Mouse (Mus musculus): ENCODE measurements around the gene Hoxd9. TPM values are rescaled to one million over a fixed set of nuclear protein-coding genes. Genes with fewer than 3 reads are reported as not detected.

Gene Hoxd9
- polyA plus RNA-seq, 1 experiment: 0.75 TPM

GRCm38 (mm10) chr2:74693432-74693827 lies 4.1 kb upstream of the Hoxd9 start:
- TF ChIP-seq CTCF (IDR thresholded peaks at IDR 0.05; ENCODE audit: low read depth, low read length) (no peak), EP300 (IDR thresholded peaks at IDR 0.05; ENCODE audit: insufficient read depth, low read depth, low read length) (no peak), POLR2A (IDR thresholded peaks at IDR 0.05; ENCODE audit: insufficient read depth, low read length) (no peak)
- no peaks in the 10 kb centered on the region for H3K4me1 ChIP-seq (ENCODE audit: control insufficient read depth, insufficient read depth, low read length)
- H3K9me3 ChIP-seq (replicated peaks; ENCODE audit: control insufficient read depth, insufficient read depth, low read length, poor library complexity, severe bottlenecking): no peaks in the 10 kb centered on the region
- peaks cover 65% of the 10 kb centered on the region for H3K27me3 ChIP-seq (ENCODE audit: control insufficient read depth, insufficient read depth, low read length, poor library complexity, severe bottlenecking)
- no peaks in the 10 kb centered on the region for H3K36me3 ChIP-seq (ENCODE audit: control insufficient read depth, insufficient read depth, low read length, poor library complexity, severe bottlenecking)
- H3K9ac ChIP-seq (ENCODE audit: low read depth, poor library complexity, severe bottlenecking): no peak overlapping the region
- no peak overlapping the region for H3K27ac ChIP-seq (ENCODE audit: insufficient read depth, low read length)
- H3K4me3 ChIP-seq (ENCODE audit: low read depth, low read length): no peak overlapping the region

GRCm38 (mm10) chr2:74694066-74694465 lies 3.5 kb upstream of the Hoxd9 start:
- Histone ChIP-seq H3K27me3 (ENCODE audit: control insufficient read depth, insufficient read depth, low read length, poor library complexity, severe bottlenecking) (peaks cover 69% of the 10 kb centered on the region), H3K27ac (ENCODE audit: insufficient read depth, low read length) (no peak overlapping the region), H3K36me3 (ENCODE audit: control insufficient read depth, insufficient read depth, low read length, poor library complexity, severe bottlenecking) (no peaks in the 10 kb centered on the region), H3K4me3 (ENCODE audit: low read depth, low read length) (no peak overlapping the region), H3K9me3 (replicated peaks; ENCODE audit: control insufficient read depth, insufficient read depth, low read length, poor library complexity, severe bottlenecking) (no peaks in the 10 kb centered on the region), H3K9ac (ENCODE audit: low read depth, poor library complexity, severe bottlenecking) (no peak overlapping the region), H3K4me1 (ENCODE audit: control insufficient read depth, insufficient read depth, low read length) (no peaks in the 10 kb centered on the region)
- no peak for TF ChIP-seq POLR2A (IDR thresholded peaks at IDR 0.05; ENCODE audit: insufficient read depth, low read length)
- TF ChIP-seq EP300 (IDR thresholded peaks at IDR 0.05; ENCODE audit: insufficient read depth, low read depth, low read length): no peak
- peak; percentile 51 for TF ChIP-seq CTCF (IDR thresholded peaks at IDR 0.05; ENCODE audit: low read depth, low read length)

- Histone ChIP-seq H3K27ac (ENCODE audit: insufficient read depth, low read length) (no peak overlapping the region), H3K4me1 (ENCODE audit: control insufficient read depth, insufficient read depth, low read length) (no peaks in the 10 kb centered on the region), H3K36me3 (ENCODE audit: control insufficient read depth, insufficient read depth, low read length, poor library complexity, severe bottlenecking) (no peaks in the 10 kb centered on the region), H3K4me3 (ENCODE audit: low read depth, low read length) (no peak overlapping the region), H3K9me3 (replicated peaks; ENCODE audit: control insufficient read depth, insufficient read depth, low read length, poor library complexity, severe bottlenecking) (no peaks in the 10 kb centered on the region), H3K27me3 (ENCODE audit: control insufficient read depth, insufficient read depth, low read length, poor library complexity, severe bottlenecking) (peaks cover 69% of the 10 kb centered on the region), H3K9ac (ENCODE audit: low read depth, poor library complexity, severe bottlenecking) (no peak overlapping the region)
- TF ChIP-seq POLR2A (IDR thresholded peaks at IDR 0.05; ENCODE audit: insufficient read depth, low read length) (no peak), CTCF (IDR thresholded peaks at IDR 0.05; ENCODE audit: low read depth, low read length) (no peak)
Measured at GRCm38 (mm10) chr2:74695383-74695782, 2.1 kb upstream of the Hoxd9 start.

- no peak overlapping the region for H3K9ac ChIP-seq (ENCODE audit: low read depth, poor library complexity, severe bottlenecking)
- no peak overlapping the region for H3K27ac ChIP-seq (ENCODE audit: insufficient read depth, low read length)
Measured at GRCm38 (mm10) chr2:74695813-74696430, 1.6 kb upstream of the Hoxd9 start.

GRCm38 (mm10) chr2:74696442-74697335 lies 838 bp upstream of the Hoxd9 start:
- peaks cover 68% of the 10 kb centered on the region for H3K27me3 ChIP-seq (ENCODE audit: control insufficient read depth, insufficient read depth, low read length, poor library complexity, severe bottlenecking)
- H3K4me3 ChIP-seq (ENCODE audit: low read depth, low read length): no peak overlapping the region
- no peaks in the 10 kb centered on the region for H3K9me3 ChIP-seq (replicated peaks; ENCODE audit: control insufficient read depth, insufficient read depth, low read length, poor library complexity, severe bottlenecking)
- H3K27ac ChIP-seq (ENCODE audit: insufficient read depth, low read length): no peak overlapping the region
- no peaks in the 10 kb centered on the region for H3K36me3 ChIP-seq (ENCODE audit: control insufficient read depth, insufficient read depth, low read length, poor library complexity, severe bottlenecking)
- H3K4me1 ChIP-seq (ENCODE audit: control insufficient read depth, insufficient read depth, low read length): no peaks in the 10 kb centered on the region
- no peak overlapping the region for H3K9ac ChIP-seq (ENCODE audit: low read depth, poor library complexity, severe bottlenecking)
- TF ChIP-seq POLR2A (IDR thresholded peaks at IDR 0.05; ENCODE audit: insufficient read depth, low read length): no peak
- no peak for TF ChIP-seq EP300 (IDR thresholded peaks at IDR 0.05; ENCODE audit: insufficient read depth, low read depth, low read length)
- no peak for TF ChIP-seq CTCF (IDR thresholded peaks at IDR 0.05; ENCODE audit: low read depth, low read length)

More at GRCm38 (mm10) chr2:74695813-74696430, 1.6 kb upstream of the Hoxd9 start:
- no peaks in the 10 kb centered on the region for H3K36me3 ChIP-seq (ENCODE audit: control insufficient read depth, insufficient read depth, low read length, poor library complexity, severe bottlenecking)
- H3K4me3 ChIP-seq (ENCODE audit: low read depth, low read length): no peak overlapping the region
- TF ChIP-seq EP300 (IDR thresholded peaks at IDR 0.05; ENCODE audit: insufficient read depth, low read depth, low read length) (no peak), POLR2A (IDR thresholded peaks at IDR 0.05; ENCODE audit: insufficient read depth, low read length) (no peak), CTCF (IDR thresholded peaks at IDR 0.05; ENCODE audit: low read depth, low read length) (no peak)
- H3K9me3 ChIP-seq (replicated peaks; ENCODE audit: control insufficient read depth, insufficient read depth, low read length, poor library complexity, severe bottlenecking): no peaks in the 10 kb centered on the region
- no peaks in the 10 kb centered on the region for H3K4me1 ChIP-seq (ENCODE audit: control insufficient read depth, insufficient read depth, low read length)
- H3K27me3 ChIP-seq (ENCODE audit: control insufficient read depth, insufficient read depth, low read length, poor library complexity, severe bottlenecking): peaks cover 67% of the 10 kb centered on the region

Data from ES-Bruce4 (cell line).